Mouse (Mus musculus): ENCODE results near the gene Fbxw10. TPM values are rescaled to one million over a fixed set of nuclear protein-coding genes. Genes with fewer than 3 reads are reported as not detected.

The Fbxw10 gene
- polyA plus RNA-seq, 1 experiment from 2014 or later: 0.51 TPM

DNA sequence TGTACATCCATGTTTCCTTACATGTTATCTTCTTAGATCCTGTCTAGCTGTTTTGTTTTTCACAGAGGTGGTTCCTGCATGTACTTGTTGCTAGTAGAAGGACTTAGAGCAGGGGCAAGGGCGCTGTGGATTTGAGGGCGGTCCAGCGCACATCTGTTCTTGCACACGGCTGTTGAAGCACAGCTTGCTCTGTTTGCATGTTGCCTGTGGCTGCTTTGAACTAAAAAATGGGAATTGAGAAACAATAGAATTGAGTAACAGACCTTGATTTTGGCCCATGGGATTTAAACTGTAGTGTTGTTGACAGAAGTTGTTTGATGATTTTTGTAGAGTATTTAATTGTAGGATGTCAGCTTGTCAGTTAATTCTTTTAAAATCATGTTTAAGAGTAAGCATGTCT lies 43.9 kb downstream of the Fbxw10 start:
- no peak overlapping the region for H3K4me3 ChIP-seq (ENCODE audit: low read length)
- ATAC-seq (ENCODE audit: low FRiP score, low TSS enrichment): no peak
- H3K9me3 ChIP-seq (ENCODE audit: low read length): no peaks in the 10 kb centered on the region
- no peak overlapping the region for H3K4me2 ChIP-seq (replicated peaks; ENCODE audit: low read depth, low read length)
- WGBS: 91% methylated on average over 4 of the region's 4 CpGs
- H3K9ac ChIP-seq (replicated peaks; ENCODE audit: low read length): no peak overlapping the region
- no peaks in the 10 kb centered on the region for H3K4me1 ChIP-seq (ENCODE audit: insufficient read depth, low read length)
- no peak overlapping the region for H3K27ac ChIP-seq (ENCODE audit: low read length)
- H3K27me3 ChIP-seq (ENCODE audit: insufficient read depth, low read length): no peaks in the 10 kb centered on the region
- H3K36me3 ChIP-seq (ENCODE audit: insufficient read depth, low read length): peaks cover 37% of the 10 kb centered on the region

DNA sequence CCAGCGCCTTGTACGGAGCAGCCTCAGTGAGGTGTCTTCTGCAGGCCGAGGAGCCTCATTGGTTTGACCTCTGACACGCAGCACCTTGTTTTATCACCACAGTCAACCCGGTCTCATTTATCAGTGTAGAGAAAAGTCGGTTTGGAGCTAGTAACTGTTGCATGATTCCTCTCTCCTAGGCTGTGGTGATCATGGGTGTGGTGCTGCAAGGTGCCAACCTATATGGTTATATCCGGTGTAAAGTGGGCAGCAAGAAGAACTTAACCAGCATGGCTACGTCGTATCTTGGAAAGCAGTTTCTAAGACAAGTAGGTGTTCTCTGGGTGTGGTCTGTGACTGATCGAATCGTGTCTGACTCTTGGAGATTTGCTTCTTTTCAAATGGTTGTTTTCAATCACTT lies 44.9 kb downstream of the Fbxw10 start:
- ATAC-seq (ENCODE audit: low FRiP score, low TSS enrichment): no peak
- WGBS: 89% methylated on average over 11 of the region's 11 CpGs
- no peak overlapping the region for H3K4me2 ChIP-seq (replicated peaks; ENCODE audit: low read depth, low read length)
- peaks cover 28% of the 10 kb centered on the region for H3K36me3 ChIP-seq (ENCODE audit: insufficient read depth, low read length)
- no peak overlapping the region for H3K27ac ChIP-seq (ENCODE audit: low read length)
- no peak overlapping the region for H3K4me3 ChIP-seq (ENCODE audit: low read length)
- H3K9ac ChIP-seq (replicated peaks; ENCODE audit: low read length): no peak overlapping the region
- no peaks in the 10 kb centered on the region for H3K27me3 ChIP-seq (ENCODE audit: insufficient read depth, low read length)
- H3K9me3 ChIP-seq (ENCODE audit: low read length): no peaks in the 10 kb centered on the region
- H3K4me1 ChIP-seq (ENCODE audit: insufficient read depth, low read length): no peaks in the 10 kb centered on the region

DNA sequence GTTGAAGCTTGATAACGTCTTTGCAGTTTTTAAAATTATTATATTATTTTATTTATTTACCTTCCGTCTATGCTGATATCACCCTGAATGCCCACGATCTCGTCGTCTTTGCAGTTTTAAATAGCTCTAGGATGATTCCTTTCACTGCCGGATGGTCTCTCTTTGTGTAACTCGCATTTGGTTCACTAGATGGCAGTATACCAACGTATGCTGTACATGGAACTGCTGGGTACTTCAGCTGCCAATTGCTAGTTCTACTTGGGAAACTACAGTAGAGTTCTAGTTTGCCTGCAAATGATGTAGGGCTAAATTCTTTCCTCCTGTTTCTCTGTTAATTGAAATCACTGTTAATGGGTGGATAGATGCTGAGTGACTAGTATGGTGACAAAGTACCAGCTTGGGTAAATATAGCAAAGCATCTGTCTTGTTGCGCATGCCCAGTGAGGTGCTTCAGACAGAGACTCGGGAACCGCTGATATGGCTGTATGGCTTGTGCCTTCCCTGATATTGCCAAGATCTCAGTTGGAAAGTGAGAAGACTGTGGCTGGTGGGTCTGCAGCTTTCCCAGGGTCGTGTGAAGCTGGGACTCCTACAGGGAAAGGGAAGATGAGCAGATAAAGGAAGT lies 54.9 kb downstream of the Fbxw10 start:
- ATAC-seq (ENCODE audit: low FRiP score, low TSS enrichment): peak; percentile 67; the same call in 1 of the 2 replicates
- WGBS: 33% methylated on average over 12 of the region's 12 CpGs
- Histone ChIP-seq H3K4me3 (ENCODE audit: low read length) (no peak overlapping the region), H3K36me3 (ENCODE audit: insufficient read depth, low read length) (no peaks in the 10 kb centered on the region), H3K27me3 (ENCODE audit: insufficient read depth, low read length) (no peaks in the 10 kb centered on the region), H3K4me1 (ENCODE audit: insufficient read depth, low read length) (no peaks in the 10 kb centered on the region), H3K9me3 (ENCODE audit: low read length) (no peaks in the 10 kb centered on the region), H3K27ac (ENCODE audit: low read length) (no peak overlapping the region), H3K4me2 (replicated peaks; ENCODE audit: low read depth, low read length) (no peak overlapping the region), H3K9ac (replicated peaks; ENCODE audit: low read length) (no peak overlapping the region)

- no peak for ATAC-seq (ENCODE audit: low FRiP score, low TSS enrichment)
- Histone ChIP-seq H3K27ac (ENCODE audit: low read length) (no peak overlapping the region), H3K4me1 (ENCODE audit: insufficient read depth, low read length) (no peaks in the 10 kb centered on the region), H3K4me3 (ENCODE audit: low read length) (no peak overlapping the region), H3K36me3 (ENCODE audit: insufficient read depth, low read length) (no peaks in the 10 kb centered on the region), H3K4me2 (replicated peaks; ENCODE audit: low read depth, low read length) (no peak overlapping the region), H3K9me3 (ENCODE audit: low read length) (no peaks in the 10 kb centered on the region), H3K9ac (replicated peaks; ENCODE audit: low read length) (no peak overlapping the region), H3K27me3 (ENCODE audit: insufficient read depth, low read length) (no peaks in the 10 kb centered on the region)
- WGBS: 76% methylated on average over 6 of the region's 6 CpGs
Observed at GRCm38 (mm10) chr11:62903871-62904495, 57.1 kb downstream of the Fbxw10 start.

GRCm38 (mm10) chr11:62909720-62910306 lies 62.9 kb downstream of the Fbxw10 start:
- Histone ChIP-seq H3K9ac (replicated peaks; ENCODE audit: low read length) (no peak overlapping the region), H3K27me3 (ENCODE audit: insufficient read depth, low read length) (no peaks in the 10 kb centered on the region), H3K4me3 (ENCODE audit: low read length) (no peak overlapping the region), H3K9me3 (ENCODE audit: low read length) (no peaks in the 10 kb centered on the region), H3K4me1 (ENCODE audit: insufficient read depth, low read length) (peaks cover 8% of the 10 kb centered on the region), H3K4me2 (replicated peaks; ENCODE audit: low read depth, low read length) (no peak overlapping the region), H3K27ac (ENCODE audit: low read length) (no peak overlapping the region), H3K36me3 (ENCODE audit: insufficient read depth, low read length) (no peaks in the 10 kb centered on the region)
- ATAC-seq (ENCODE audit: low FRiP score, low TSS enrichment): no peak
- WGBS: 75% methylated on average over 3 of the region's 3 CpGs

- WGBS: 49% methylated on average over 8 of the region's 8 CpGs
- Histone ChIP-seq H3K36me3 (ENCODE audit: insufficient read depth, low read length) (no peaks in the 10 kb centered on the region), H3K4me3 (ENCODE audit: low read length) (no peak overlapping the region), H3K4me2 (replicated peaks; ENCODE audit: low read depth, low read length) (no peak overlapping the region), H3K9me3 (ENCODE audit: low read length) (no peaks in the 10 kb centered on the region), H3K4me1 (ENCODE audit: insufficient read depth, low read length) (peaks cover 8% of the 10 kb centered on the region), H3K27me3 (ENCODE audit: insufficient read depth, low read length) (no peaks in the 10 kb centered on the region), H3K9ac (replicated peaks; ENCODE audit: low read length) (no peak overlapping the region), H3K27ac (ENCODE audit: low read length) (no peak overlapping the region)
- no peak for ATAC-seq (ENCODE audit: low FRiP score, low TSS enrichment)
Observed at GRCm38 (mm10) chr11:62911362-62911761, 64.5 kb downstream of the Fbxw10 start.

- H3K27me3 ChIP-seq (ENCODE audit: insufficient read depth, low read length): no peaks in the 10 kb centered on the region
- H3K4me2 ChIP-seq (replicated peaks; ENCODE audit: low read depth, low read length): no peak overlapping the region
- H3K36me3 ChIP-seq (ENCODE audit: insufficient read depth, low read length): no peaks in the 10 kb centered on the region
- H3K27ac ChIP-seq (ENCODE audit: low read length): no peak overlapping the region
- no peak overlapping the region for H3K9ac ChIP-seq (replicated peaks; ENCODE audit: low read length)
- no peak overlapping the region for H3K4me3 ChIP-seq (ENCODE audit: low read length)
- 94% methylated on average over 2 of the region's 2 CpGs for WGBS
- ATAC-seq (ENCODE audit: low FRiP score, low TSS enrichment): no peak
- H3K9me3 ChIP-seq (ENCODE audit: low read length): no peaks in the 10 kb centered on the region
- H3K4me1 ChIP-seq (ENCODE audit: insufficient read depth, low read length): peaks cover 8% of the 10 kb centered on the region
Observed at GRCm38 (mm10) chr11:62913141-62913540, 66.3 kb downstream of the Fbxw10 start.

- Histone ChIP-seq H3K27ac (ENCODE audit: low read length) (no peak overlapping the region), H3K9me3 (ENCODE audit: low read length) (no peaks in the 10 kb centered on the region), H3K4me1 (ENCODE audit: insufficient read depth, low read length) (peaks cover 8% of the 10 kb centered on the region), H3K9ac (replicated peaks; ENCODE audit: low read length) (no peak overlapping the region), H3K27me3 (ENCODE audit: insufficient read depth, low read length) (no peaks in the 10 kb centered on the region), H3K4me3 (ENCODE audit: low read length) (no peak overlapping the region), H3K4me2 (replicated peaks; ENCODE audit: low read depth, low read length) (no peak overlapping the region), H3K36me3 (ENCODE audit: insufficient read depth, low read length) (no peaks in the 10 kb centered on the region)
- no peak for ATAC-seq (ENCODE audit: low FRiP score, low TSS enrichment)
- 56% methylated on average over 6 of the region's 6 CpGs for WGBS
Observed at GRCm38 (mm10) chr11:62914532-62914931, 67.7 kb downstream of the Fbxw10 start.

- ATAC-seq (ENCODE audit: low FRiP score, low TSS enrichment): no peak
- no peak overlapping the region for H3K27ac ChIP-seq (ENCODE audit: low read length)
- no peak overlapping the region for H3K4me2 ChIP-seq (replicated peaks; ENCODE audit: low read depth, low read length)
- 76% methylated on average over 2 of the region's 2 CpGs for WGBS
- peaks cover 8% of the 10 kb centered on the region for H3K4me1 ChIP-seq (ENCODE audit: insufficient read depth, low read length)
- no peak overlapping the region for H3K9ac ChIP-seq (replicated peaks; ENCODE audit: low read length)
- no peak overlapping the region for H3K4me3 ChIP-seq (ENCODE audit: low read length)
- H3K27me3 ChIP-seq (ENCODE audit: insufficient read depth, low read length): no peaks in the 10 kb centered on the region
- H3K36me3 ChIP-seq (ENCODE audit: insufficient read depth, low read length): no peaks in the 10 kb centered on the region
- H3K9me3 ChIP-seq (ENCODE audit: low read length): no peaks in the 10 kb centered on the region
Observed at GRCm38 (mm10) chr11:62915486-62915885, 68.6 kb downstream of the Fbxw10 start.

DNA sequence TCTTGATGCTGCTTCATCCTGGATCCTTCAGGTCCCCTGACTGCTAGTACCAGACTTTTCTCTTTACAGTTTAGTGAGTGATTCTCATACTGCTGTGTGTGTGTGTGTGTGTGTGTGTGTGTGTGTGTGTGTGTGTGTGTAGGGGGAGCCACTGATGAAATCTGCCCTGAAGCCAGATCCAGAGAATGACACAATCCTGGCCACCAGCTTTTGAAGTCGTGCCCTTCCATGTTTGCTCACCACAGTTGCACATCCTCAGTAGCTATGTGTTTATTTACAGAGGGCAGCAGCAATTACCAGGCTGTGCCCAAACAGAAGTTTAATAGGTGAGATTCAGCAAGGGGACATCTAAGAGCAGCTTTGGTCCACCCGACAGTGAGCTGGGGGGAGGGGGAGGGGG lies 69.9 kb downstream of the Fbxw10 start:
- H3K36me3 ChIP-seq (ENCODE audit: insufficient read depth, low read length): no peaks in the 10 kb centered on the region
- H3K4me2 ChIP-seq (replicated peaks; ENCODE audit: low read depth, low read length): no peak overlapping the region
- WGBS: 19% methylated on average over 2 of the region's 2 CpGs
- no peak overlapping the region for H3K27ac ChIP-seq (ENCODE audit: low read length)
- no peak for ATAC-seq (ENCODE audit: low FRiP score, low TSS enrichment)
- no peak overlapping the region for H3K4me3 ChIP-seq (ENCODE audit: low read length)
- H3K27me3 ChIP-seq (ENCODE audit: insufficient read depth, low read length): no peaks in the 10 kb centered on the region
- peaks cover 5% of the 10 kb centered on the region; the same call in 1 of the 2 replicates for H3K4me1 ChIP-seq (ENCODE audit: insufficient read depth, low read length)
- H3K9ac ChIP-seq (replicated peaks; ENCODE audit: low read length): no peak overlapping the region
- no peaks in the 10 kb centered on the region for H3K9me3 ChIP-seq (ENCODE audit: low read length)
